Mouse (Mus musculus): ENCODE results near the gene Aste1. TPM values are rescaled to one million over a fixed set of nuclear protein-coding genes. Genes with fewer than 3 reads are reported as not detected.

The Aste1 gene
- 10 to 100 TPM; 24.4 to 27.4 TPM for polyA plus RNA-seq (2017; shearing (Covaris generic))

DNA sequence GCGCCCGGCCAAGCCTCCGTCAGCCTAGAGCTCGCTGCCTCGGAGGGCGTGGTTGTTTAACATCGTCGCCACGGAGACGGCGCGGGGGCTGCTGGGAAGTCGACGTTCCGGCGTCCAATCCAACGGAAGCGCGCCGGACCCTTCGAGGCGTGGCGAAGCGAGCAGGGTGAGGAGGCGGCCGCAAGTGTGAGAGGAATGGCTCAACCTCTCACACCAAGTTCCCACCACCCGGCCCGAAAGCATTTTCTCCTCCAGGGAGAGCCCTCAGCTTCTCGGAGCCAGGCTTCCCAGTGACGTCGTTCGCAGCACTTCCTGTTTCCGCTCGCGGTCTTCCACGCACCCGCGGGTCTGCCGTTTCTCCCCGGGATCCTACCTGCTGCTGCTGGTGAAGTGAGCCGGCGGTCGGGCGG lies at the start of gene Aste1, which contains the start of gene Nek11:
Gene Aste1 (plus strand): TSS at position 175 of the 410 bp plus-strand sequence.
Gene Nek11 (minus strand): TSS at position 307 of the 410 bp plus-strand sequence.

Other genes starting within 250 kb of the Aste1 start
- gene Nek11, start 132 bp downstream of the Aste1 start, polyA plus RNA-seq (2017; shearing (Covaris generic)): under 1 TPM; 0.19 to 0.73 TPM
- 100 to 1,000 TPM in 1 of 2 experiments, 10 to 100 TPM in 1; 82.3 to 121 TPM for gene Atp2c1, start 131.9 kb downstream of the Aste1 start, polyA plus RNA-seq (2017; shearing (Covaris generic))
- 10 to 100 TPM; 34.4 to 35.8 TPM for gene Pik3r4, start 247.6 kb downstream of the Aste1 start, polyA plus RNA-seq (2017; shearing (Covaris generic))